Mouse (Mus musculus): ENCODE measurements around the gene Otub1.

The Otub1 gene

GRCm38 (mm10) chr19:7205753-7206736 is at the start of gene Otub1:
Gene Otub1 (minus strand): TSS chr19:7206316.
- DNase-seq (ENCODE audit: low read depth in 2 of 2, low spot score in 2 of 2), result peak; percentile 84 to 94

GRCm38 (mm10) chr19:7246021-7246420 is 39.9 kb upstream of the Otub1 start:
- DNase-seq (ENCODE audit: low read depth in 2 of 2, low spot score in 2 of 2), result no peak

GRCm38 (mm10) chr19:7240782-7241690 is 34.9 kb upstream of the Otub1 start, which contains the start of gene Naa40:
Gene Naa40 (minus strand): TSS chr19:7241183.
- peak; percentile 90 to 93 for DNase-seq (ENCODE audit: low read depth in 2 of 2, low spot score in 2 of 2)

- DNase-seq (ENCODE audit: low read depth in 2 of 2, low spot score in 2 of 2), result no peak
Measured at GRCm38 (mm10) chr19:7240291-7240690, 34.2 kb upstream of the Otub1 start.

- DNase-seq (ENCODE audit: low read depth in 2 of 2, low spot score in 2 of 2), result no peak
Measured at GRCm38 (mm10) chr19:7239574-7239973, 33.5 kb upstream of the Otub1 start.

- no peak for DNase-seq (ENCODE audit: low read depth in 2 of 2, low spot score in 2 of 2)
Measured at GRCm38 (mm10) chr19:7236742-7237141, 30.6 kb upstream of the Otub1 start.

GRCm38 (mm10) chr19:7236011-7236410 is 29.9 kb upstream of the Otub1 start:
- DNase-seq (ENCODE audit: low read depth in 2 of 2, low spot score in 2 of 2), result no peak

GRCm38 (mm10) chr19:7235461-7235860 is 29.3 kb upstream of the Otub1 start:
- no peak for DNase-seq (ENCODE audit: low read depth in 2 of 2, low spot score in 2 of 2)

- peak; percentile 70 to 78 for DNase-seq (ENCODE audit: low read depth in 2 of 2, low spot score in 2 of 2)
Measured at GRCm38 (mm10) chr19:7234537-7235221, 28.6 kb upstream of the Otub1 start.

GRCm38 (mm10) chr19:7226511-7226914 is 20.4 kb upstream of the Otub1 start:
- DNase-seq (ENCODE audit: low read depth in 2 of 2, low spot score in 2 of 2), result no peak

GRCm38 (mm10) chr19:7225096-7225690 is 19.1 kb upstream of the Otub1 start:
- no peak for DNase-seq (ENCODE audit: low read depth in 2 of 2, low spot score in 2 of 2)

GRCm38 (mm10) chr19:7224253-7224652 is 18.1 kb upstream of the Otub1 start:
- DNase-seq (ENCODE audit: low read depth in 2 of 2, low spot score in 2 of 2), result no peak

- no peak for DNase-seq (ENCODE audit: low read depth in 2 of 2, low spot score in 2 of 2)
Measured at GRCm38 (mm10) chr19:7223488-7223887, 17.4 kb upstream of the Otub1 start.

GRCm38 (mm10) chr19:7222196-7222595 is 16.1 kb upstream of the Otub1 start:
- DNase-seq (ENCODE audit: low read depth in 2 of 2, low spot score in 2 of 2), result no peak

- no peak for DNase-seq (ENCODE audit: low read depth in 2 of 2, low spot score in 2 of 2)
Measured at GRCm38 (mm10) chr19:7218753-7219152, 12.6 kb upstream of the Otub1 start.

- no peak for DNase-seq (ENCODE audit: low read depth in 2 of 2, low spot score in 2 of 2)
Measured at GRCm38 (mm10) chr19:7217926-7218267, 11.8 kb upstream of the Otub1 start.

GRCm38 (mm10) chr19:7217162-7217925 is 11.2 kb upstream of the Otub1 start, which contains the start of gene Cox8a:
Gene Cox8a (minus strand): TSS chr19:7217616.
- DNase-seq (ENCODE audit: low read depth in 2 of 2, low spot score in 2 of 2), result peak; percentile 89 to 90

- DNase-seq (ENCODE audit: low read depth in 2 of 2, low spot score in 2 of 2), result no peak
Measured at GRCm38 (mm10) chr19:7214484-7214883, 8.4 kb upstream of the Otub1 start.

GRCm38 (mm10) chr19:7213010-7213409 is 6.9 kb upstream of the Otub1 start:
- no peak for DNase-seq (ENCODE audit: low read depth in 2 of 2, low spot score in 2 of 2)

- DNase-seq (ENCODE audit: low read depth in 2 of 2, low spot score in 2 of 2), result no peak
Measured at GRCm38 (mm10) chr19:7212216-7212615, 6.1 kb upstream of the Otub1 start.

All from CD8-positive naive resting alpha-beta T cell, adult 2 months (primary cell).